Mouse (Mus musculus) erythroblast, embryonic 14.5 days (primary cell): Measurements from ENCODE around the gene Ubqln5. TPM values are rescaled to one million over a fixed set of nuclear protein-coding genes. Genes with fewer than 3 reads are reported as not detected.

Experiments
- H3K27me3 ChIP-seq: 2 replicates; pipeline ENCODE4 v1.6.1; 2012; ENCODE audit warnings: inconsistent platforms; ENCODE audit not compliant: control insufficient read depth
- H3K36me3 ChIP-seq: 2 replicates; pipeline ENCODE4 v1.6.1; 2012; ENCODE audit warnings: mild to moderate bottlenecking, inconsistent platforms; ENCODE audit not compliant: control insufficient read depth
- H3K4me1 ChIP-seq: 2 replicates; pipeline ENCODE4 v1.6.1; 2012; ENCODE audit warnings: inconsistent platforms; ENCODE audit not compliant: control insufficient read depth
- H3K4me3 ChIP-seq: replicated peaks from 2 replicates; pipeline ENCODE3; 2012; ENCODE audit warnings: moderate library complexity, mild to moderate bottlenecking, inconsistent platforms
- H3K9me3 ChIP-seq: 2 replicates; pipeline ENCODE4 v1.6.1; 2012; ENCODE audit warnings: low read length, inconsistent platforms, mixed read lengths; ENCODE audit not compliant: control insufficient read depth
- GATA1 ChIP-seq: IDR thresholded peaks from 2 replicates; pipeline ENCODE4 v1.6.1; 2012; ENCODE audit warnings: low read length, inconsistent platforms, mixed read lengths
- TAL1 ChIP-seq: IDR thresholded peaks from 3 replicates; pipeline ENCODE4 v1.6.1; 2012; ENCODE audit warnings: low read length, inconsistent platforms, mixed read lengths
- polyA plus RNA-seq: library from polyadenylated mRNA; stranded (reverse); fragments of >175 nt; gene quantifications from 2 replicates; pipeline ENCODE4 v1.2.3, GENCODE M21; 2012

Ubqln5 gene
- polyA plus RNA-seq, 1 experiment, result not detected

GRCm38 (mm10) chr7:104103913-104104756, 25.5 kb downstream of the Ubqln5 start:
- TF ChIP-seq GATA1 (no peak), TAL1 (no peak)
- no peaks in the 10 kb centered on the region for H3K36me3 ChIP-seq
- no peak overlapping the region for H3K4me3 ChIP-seq

DNA sequence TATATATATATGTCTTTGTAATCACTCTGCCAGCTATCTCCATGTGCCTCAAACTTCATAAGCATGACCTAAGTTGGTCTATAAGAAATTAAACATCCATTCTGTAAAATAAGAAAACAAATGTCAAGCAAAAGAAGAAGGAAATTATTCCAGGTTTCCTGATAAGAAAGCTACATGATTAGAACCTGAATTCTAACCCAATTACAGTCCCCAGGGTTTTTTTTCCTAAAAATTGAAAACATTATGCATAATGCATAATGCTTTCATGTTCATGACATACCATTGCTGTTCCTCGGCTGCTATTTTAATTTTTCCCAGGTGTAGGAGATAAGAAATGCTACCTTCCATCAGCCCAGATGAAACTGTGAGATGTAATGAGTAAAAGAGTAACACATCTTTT, 44.3 kb downstream of the Ubqln5 start, which contains the start of gene Olfr645:
Olfr645 (minus strand) TSS at position 101 of the 400 bp plus-strand sequence.
- H3K4me1 ChIP-seq, result no peaks in the 10 kb centered on the region
- no peaks in the 10 kb centered on the region for H3K9me3 ChIP-seq
- no peaks in the 10 kb centered on the region for H3K27me3 ChIP-seq
- H3K36me3 ChIP-seq, result no peaks in the 10 kb centered on the region
- no peak within 1 kb of the TSS for H3K4me3 ChIP-seq
- TF ChIP-seq TAL1, result no peak
- TF ChIP-seq GATA1, result no peak

More at GRCm38 (mm10) chr7:104103913-104104756, 25.5 kb downstream of the Ubqln5 start:
- H3K9me3 ChIP-seq, result no peaks in the 10 kb centered on the region
- no peaks in the 10 kb centered on the region for H3K4me1 ChIP-seq
- H3K27me3 ChIP-seq, result no peaks in the 10 kb centered on the region

Other genes with a start within 250 kb of the Ubqln5 start
- gene Olfr66, start 243.6 kb downstream of the Ubqln5 start, polyA plus RNA-seq, result not detected in 2 replicates
- not detected in 2 replicates for gene Olfr64, start 235.3 kb downstream of the Ubqln5 start, polyA plus RNA-seq
- 0.08 TPM in 1 of 2 replicates, not detected in the other for gene Olfr65, start 226.3 kb downstream of the Ubqln5 start, polyA plus RNA-seq
- 0.10 TPM in 1 of 2 replicates, not detected in the other for gene Olfr631, start 201.0 kb downstream of the Ubqln5 start, polyA plus RNA-seq
- not detected in 2 replicates for gene Olfr632, start 195.5 kb downstream of the Ubqln5 start, polyA plus RNA-seq
- not detected in 2 replicates for gene Olfr633, start 185.4 kb downstream of the Ubqln5 start, polyA plus RNA-seq
- 0.01 TPM in 1 of 2 replicates, not detected in the other for gene Olfr635, start 158.7 kb downstream of the Ubqln5 start, polyA plus RNA-seq
- not detected in 2 replicates for gene Olfr638, start 131.1 kb downstream of the Ubqln5 start, polyA plus RNA-seq
- gene Olfr639, start 112.5 kb downstream of the Ubqln5 start, polyA plus RNA-seq, result not detected in 2 replicates
- 0.01 TPM in 1 of 2 replicates, not detected in the other for gene Olfr640, start 104.3 kb downstream of the Ubqln5 start, polyA plus RNA-seq
- not detected in 2 replicates for gene Olfr641, start 94.4 kb downstream of the Ubqln5 start, polyA plus RNA-seq
- not detected in 2 replicates for gene Olfr642, start 77.2 kb downstream of the Ubqln5 start, polyA plus RNA-seq
- not detected in 2 replicates for gene 4930516K23Rik, start 68.4 kb downstream of the Ubqln5 start, polyA plus RNA-seq
- gene Olfr644, start 58.0 kb downstream of the Ubqln5 start, polyA plus RNA-seq, result not detected in 2 replicates
- gene Olfr645, start 44.4 kb downstream of the Ubqln5 start, polyA plus RNA-seq, result not detected in 2 replicates
- not detected in 2 replicates for gene Olfr646, start 25.0 kb downstream of the Ubqln5 start, polyA plus RNA-seq
- gene Olfr643, start 7.6 kb upstream of the Ubqln5 start, polyA plus RNA-seq, result not detected in 2 replicates
- not detected in 2 replicates for gene Ubqln3, start 13.5 kb upstream of the Ubqln5 start, polyA plus RNA-seq
- not detected in 2 replicates for gene Ubqlnl, start 20.7 kb upstream of the Ubqln5 start, polyA plus RNA-seq
- gene Olfm5, start 35.0 kb upstream of the Ubqln5 start, polyA plus RNA-seq, result not detected in 2 replicates
- gene Olfr648, start 53.6 kb upstream of the Ubqln5 start, polyA plus RNA-seq, result 0.03 TPM in 1 of 2 replicates, not detected in the other
- not detected in 2 replicates for gene Olfr649, start 66.2 kb upstream of the Ubqln5 start, polyA plus RNA-seq
- gene Trim6, start 89.0 kb upstream of the Ubqln5 start, polyA plus RNA-seq, result not detected in 2 replicates
- gene Trim34a, start 114.6 kb upstream of the Ubqln5 start, polyA plus RNA-seq, result not detected in 2 replicates
- 0.03 TPM in 1 of 2 replicates, not detected in the other for gene Trim5, start 158.3 kb upstream of the Ubqln5 start, polyA plus RNA-seq
- gene Trim12a, start 185.6 kb upstream of the Ubqln5 start, polyA plus RNA-seq, result not detected in 2 replicates
- not detected in 2 replicates for gene Trim34b, start 199.6 kb upstream of the Ubqln5 start, polyA plus RNA-seq
- 0.04 and 0.05 TPM in 2 replicates for gene Trim12c, start 223.5 kb upstream of the Ubqln5 start, polyA plus RNA-seq
- gene Trim30b, start 240.1 kb upstream of the Ubqln5 start, polyA plus RNA-seq, result not detected in 2 replicates